Mouse (Mus musculus) kidney, postnatal 0 days (tissue): Measurements from ENCODE around the gene Sfxn4. TPM values are rescaled to one million over a fixed set of nuclear protein-coding genes. Genes with fewer than 3 reads are reported as not detected.
A peak's percentile ranks its signal among the peaks of the same experiment; 100 is the strongest.

Source experiments
- ATAC-seq: fragments of 200-750 bp; cut with Nextera tagmentation; replicated peaks from 2 replicates; pipeline ENCODE4 v1.8.0; 2017; ENCODE audit warnings: low read depth, moderate number of reproducible peaks, moderate TSS enrichment, moderate library complexity; ENCODE audit not compliant: low FRiP score
- DNase-seq: peaks from one replicate; pipeline ENCODE4 v3.0.0-alpha.2; 2016; ENCODE audit warnings: low spot score
- H3K27ac ChIP-seq: fragments of 300-500 bp; sonication (generic); 2 replicates; pipeline ENCODE4 v1.5.1; 2014; ENCODE audit warnings: mild to moderate bottlenecking
- H3K27me3 ChIP-seq: fragments of 300-500 bp; sonication (generic); 2 replicates; pipeline ENCODE4 v1.6.1; 2014; ENCODE audit warnings: low read length, mixed read lengths; ENCODE audit not compliant: insufficient read depth
- H3K36me3 ChIP-seq: fragments of 300-500 bp; sonication (generic); 2 replicates; pipeline ENCODE4 v1.6.1; 2014; ENCODE audit warnings: low read length, mixed read lengths; ENCODE audit not compliant: insufficient read depth
- H3K4me1 ChIP-seq: fragments of 300-500 bp; sonication (generic); replicated peaks from 2 replicates; pipeline ENCODE4 v1.6.1; 2014; ENCODE audit warnings: antibody characterized with exemption, low read length, mixed read lengths; ENCODE audit not compliant: insufficient read depth
- H3K4me2 ChIP-seq: fragments of 300-500 bp; sonication (generic); 2 replicates; pipeline ENCODE4 v1.6.1; 2014; ENCODE audit warnings: mild to moderate bottlenecking, low read length, moderate library complexity, mixed read lengths
- H3K4me3 ChIP-seq: fragments of 300-500 bp; sonication (generic); replicated peaks from 2 replicates; pipeline ENCODE4 v1.5.1; 2014; ENCODE audit warnings: low read depth, low read length
- H3K9ac ChIP-seq: fragments of 300-500 bp; sonication (generic); 2 replicates; pipeline ENCODE4 v1.6.1; 2014; ENCODE audit warnings: low read depth, low read length
- H3K9me3 ChIP-seq: fragments of 300-500 bp; sonication (generic); replicated peaks from 2 replicates; pipeline ENCODE4 v1.6.1; 2016; ENCODE audit warnings: low read length, inconsistent platforms, mixed read lengths
- CTCF ChIP-seq: IDR thresholded peaks from 2 replicates; pipeline ENCODE4 v1.5.1; 2016; ENCODE audit warnings: antibody characterized with exemption, low read depth, mild to moderate bottlenecking, moderate library complexity
- WGBS: fragments of 180-500 bp; shearing (Covaris S2); extraction: QIAGEN DNeasy Blood & Tissue Kit; methylation state at CpG from one replicate; pipeline ENCODE4 v1.1.7; 2014; 5-methylcytosine and 5-hydroxymethylcytosine counted together
- polyA plus RNA-seq: library from polyadenylated mRNA; unstranded; fragments of >200 nt; fragmentation: Nextera tagmentation; extraction: Ambion mirVana; gene quantifications from 2 replicates; pipeline ENCODE4 v1.2.1, GENCODE M21; 2015

Gene Sfxn4
- polyA plus RNA-seq, 1 experiment from 2014 or later = 8.3 TPM

GRCm38 (mm10) chr19:60793170-60793707, 68.0 kb downstream of the Sfxn4 start:
- no peaks in the 10 kb centered on the region for H3K27me3 ChIP-seq
- no peak overlapping the region for H3K4me2 ChIP-seq
- no peak overlapping the region for H3K4me3 ChIP-seq
- ATAC-seq (no peak), DNase-seq (no peak)
- TF ChIP-seq CTCF = no peak
- no peaks in the 10 kb centered on the region for H3K36me3 ChIP-seq
- no peak overlapping the region for H3K27ac ChIP-seq
- no peaks in the 10 kb centered on the region for H3K4me1 ChIP-seq
- no peak overlapping the region for H3K9ac ChIP-seq
- WGBS = 80% methylated on average over 2 of the region's 2 CpGs
- H3K9me3 ChIP-seq = no peaks in the 10 kb centered on the region

GRCm38 (mm10) chr19:60791164-60791563, 70.1 kb downstream of the Sfxn4 start:
- H3K27ac ChIP-seq = peak overlapping the region; percentile 100
- DNase-seq (no peak), ATAC-seq (no peak)
- WGBS = 12% methylated on average over 9 of the region's 9 CpGs
- H3K27me3 ChIP-seq = no peaks in the 10 kb centered on the region
- H3K4me2 ChIP-seq = peak overlapping the region; percentile 75
- H3K9ac ChIP-seq = peak overlapping the region; percentile 100
- no peaks in the 10 kb centered on the region for H3K36me3 ChIP-seq
- H3K9me3 ChIP-seq = no peaks in the 10 kb centered on the region
- TF ChIP-seq CTCF = no peak
- H3K4me1 ChIP-seq = no peaks in the 10 kb centered on the region; the same call in 1 of the 2 replicates
- peak overlapping the region; percentile 98 for H3K4me3 ChIP-seq

- under 1% methylated on average over 57 of the region's 57 CpGs for WGBS
- H3K27me3 ChIP-seq = no peaks in the 10 kb centered on the region
- DNase-seq = peak; percentile 96
- no peaks in the 10 kb centered on the region for H3K36me3 ChIP-seq
- no peaks in the 10 kb centered on the region; the same call in 1 of the 2 replicates for H3K4me1 ChIP-seq
- H3K4me2 ChIP-seq = peak within 1 kb of the TSS; percentile 75
- H3K27ac ChIP-seq = peak within 1 kb of the TSS; percentile 100
- H3K4me3 ChIP-seq = peak within 1 kb of the TSS; percentile 98
- H3K9ac ChIP-seq = peak within 1 kb of the TSS; percentile 100
- peak; percentile 94 for ATAC-seq
- no peak for TF ChIP-seq CTCF
- no peaks in the 10 kb centered on the region for H3K9me3 ChIP-seq
These were observed 70.6 kb downstream of the Sfxn4 start, which contains the start of gene Eif3a for GRCm38 (mm10) chr19:60790551-60791161. Gene Eif3a (minus strand): TSS chr19:60790658.

- WGBS = under 1% methylated on average over 50 of the region's 60 CpGs
- Histone ChIP-seq H3K4me3 (peak overlapping the region; percentile 98), H3K27ac (peak overlapping the region; percentile 100), H3K4me2 (peak overlapping the region; percentile 75), H3K36me3 (no peaks in the 10 kb centered on the region), H3K27me3 (no peaks in the 10 kb centered on the region), H3K9me3 (no peaks in the 10 kb centered on the region), H3K4me1 (no peaks in the 10 kb centered on the region; the same call in 1 of the 2 replicates), H3K9ac (peak overlapping the region; percentile 100)
- peak; percentile 61 for ATAC-seq
- no peak for TF ChIP-seq CTCF
- DNase-seq = peak; percentile 68
These were observed 71.3 kb downstream of the Sfxn4 start for GRCm38 (mm10) chr19:60789919-60790506.

GRCm38 (mm10) chr19:60789452-60789851, 71.8 kb downstream of the Sfxn4 start:
- no peak for DNase-seq
- Histone ChIP-seq H3K27ac (peak overlapping the region; percentile 100), H3K36me3 (no peaks in the 10 kb centered on the region), H3K4me1 (no peaks in the 10 kb centered on the region; the same call in 1 of the 2 replicates), H3K9ac (peak overlapping the region; percentile 100), H3K27me3 (no peaks in the 10 kb centered on the region), H3K9me3 (no peaks in the 10 kb centered on the region), H3K4me3 (peak overlapping the region; percentile 98), H3K4me2 (peak overlapping the region; percentile 75)
- no peak for ATAC-seq
- WGBS = 1% methylated on average over 7 of the region's 7 CpGs
- no peak for TF ChIP-seq CTCF

GRCm38 (mm10) chr19:60788214-60788960, 72.9 kb downstream of the Sfxn4 start:
- 23% methylated on average over 6 of the region's 6 CpGs for WGBS
- no peak for DNase-seq
- Histone ChIP-seq H3K27me3 (no peaks in the 10 kb centered on the region), H3K9ac (0 out of 2 replicates have a peak overlapping the region, but pooled peaks have one; percentile 19), H3K27ac (no peak overlapping the region), H3K9me3 (no peaks in the 10 kb centered on the region), H3K4me2 (peak overlapping the region; percentile 75), H3K4me3 (peak overlapping the region; percentile 98), H3K4me1 (no peaks in the 10 kb centered on the region; the same call in 1 of the 2 replicates), H3K36me3 (no peaks in the 10 kb centered on the region)
- ATAC-seq = no peak
- no peak for TF ChIP-seq CTCF
